Mouse (Mus musculus): ENCODE data around the gene Enpp1. TPM values are rescaled to one million over a fixed set of nuclear protein-coding genes. Genes with fewer than 3 reads are reported as not detected.

Gene Enpp1
- polyA plus RNA-seq, 1 experiment from 2014 or later, result 4.1 TPM

- peaks cover 6% of the 10 kb centered on the region; the same call in 1 of the 2 replicates for H3K4me1 ChIP-seq
- no peak overlapping the region for H3K4me2 ChIP-seq
- no peak overlapping the region for H3K9ac ChIP-seq
- no peaks in the 10 kb centered on the region for H3K36me3 ChIP-seq
- H3K27me3 ChIP-seq (replicated peaks), result peaks cover 14% of the 10 kb centered on the region
- 63% methylated on average over 6 of the region's 6 CpGs for WGBS
- no peak overlapping the region for H3K4me3 ChIP-seq
- no peak overlapping the region for H3K27ac ChIP-seq (replicated peaks)
- no peaks in the 10 kb centered on the region for H3K9me3 ChIP-seq
- ATAC-seq (ENCODE audit: extremely low read depth, insufficient number of reproducible peaks, low FRiP score, low TSS enrichment), result no peak
Observed at GRCm38 (mm10) chr10:24707745-24708144, 4.2 kb downstream of the Enpp1 start.

DNA sequence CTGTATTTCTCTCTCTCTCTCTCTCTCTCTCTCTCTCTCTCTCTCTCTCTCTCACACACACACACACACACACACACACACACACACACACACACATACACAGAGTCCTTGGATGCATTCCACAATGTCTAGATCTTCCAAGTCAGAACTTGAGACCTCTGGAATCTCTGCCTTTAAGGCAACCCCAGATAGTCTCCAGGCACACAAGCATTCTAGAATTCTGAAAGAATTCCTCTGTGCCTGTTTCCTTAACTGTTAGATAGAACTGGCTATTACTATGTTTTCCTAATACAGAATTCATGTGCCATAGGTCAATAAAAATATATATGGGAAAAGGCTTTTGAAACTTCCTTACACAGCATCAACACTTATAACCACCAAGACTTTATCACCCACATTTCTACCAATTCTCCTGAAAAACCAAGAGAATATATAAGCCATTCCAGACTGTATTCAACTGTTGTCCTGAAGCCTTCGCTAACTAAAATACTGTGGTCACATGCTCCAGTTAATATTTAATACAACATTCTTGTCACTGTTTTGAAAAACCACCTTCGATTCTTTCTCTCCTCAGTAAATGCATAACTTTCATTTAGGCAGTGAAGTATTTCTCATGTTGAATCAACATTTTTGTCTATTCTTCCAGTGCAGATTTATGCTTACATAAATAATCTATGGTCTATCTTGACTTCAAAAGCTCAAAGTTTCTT lies 5.4 kb downstream of the Enpp1 start:
- H3K27ac ChIP-seq (replicated peaks), result no peak overlapping the region
- H3K4me1 ChIP-seq, result peaks cover 6% of the 10 kb centered on the region; the same call in 1 of the 2 replicates
- H3K9me3 ChIP-seq, result no peaks in the 10 kb centered on the region
- 89% methylated on average over 2 of the region's 2 CpGs for WGBS
- H3K4me3 ChIP-seq, result no peak overlapping the region
- peaks cover 14% of the 10 kb centered on the region for H3K27me3 ChIP-seq (replicated peaks)
- no peaks in the 10 kb centered on the region for H3K36me3 ChIP-seq
- H3K4me2 ChIP-seq, result no peak overlapping the region
- ATAC-seq (ENCODE audit: extremely low read depth, insufficient number of reproducible peaks, low FRiP score, low TSS enrichment), result no peak
- no peak overlapping the region for H3K9ac ChIP-seq

- no peak for ATAC-seq (ENCODE audit: extremely low read depth, insufficient number of reproducible peaks, low FRiP score, low TSS enrichment)
- no peaks in the 10 kb centered on the region for H3K36me3 ChIP-seq
- WGBS, result 75% methylated on average over 2 of the region's 2 CpGs
- no peaks in the 10 kb centered on the region for H3K27me3 ChIP-seq (replicated peaks)
- peaks cover 8% of the 10 kb centered on the region for H3K4me1 ChIP-seq
- no peaks in the 10 kb centered on the region for H3K9me3 ChIP-seq
- H3K4me2 ChIP-seq, result no peak overlapping the region
- H3K27ac ChIP-seq (replicated peaks), result no peak overlapping the region
- H3K4me3 ChIP-seq, result no peak overlapping the region
- no peak overlapping the region for H3K9ac ChIP-seq
Observed at GRCm38 (mm10) chr10:24702698-24703097, 9.3 kb downstream of the Enpp1 start.

GRCm38 (mm10) chr10:24698131-24698775 lies 13.7 kb downstream of the Enpp1 start:
- H3K9ac ChIP-seq, result no peak overlapping the region
- no peak overlapping the region for H3K4me3 ChIP-seq
- peaks cover 8% of the 10 kb centered on the region for H3K4me1 ChIP-seq
- WGBS, result 63% methylated on average over 6 of the region's 6 CpGs
- no peak overlapping the region for H3K4me2 ChIP-seq
- ATAC-seq (ENCODE audit: extremely low read depth, insufficient number of reproducible peaks, low FRiP score, low TSS enrichment), result no peak
- H3K36me3 ChIP-seq, result no peaks in the 10 kb centered on the region
- 0 out of 2 replicates have a peak overlapping the region, but pooled peaks have one; percentile 39 for H3K27ac ChIP-seq (replicated peaks)
- no peaks in the 10 kb centered on the region for H3K9me3 ChIP-seq
- H3K27me3 ChIP-seq (replicated peaks), result no peaks in the 10 kb centered on the region

GRCm38 (mm10) chr10:24696761-24697160 lies 15.2 kb downstream of the Enpp1 start:
- 76% methylated on average over 3 of the region's 3 CpGs for WGBS
- H3K4me2 ChIP-seq, result no peak overlapping the region

GRCm38 (mm10) chr10:24695786-24696185 lies 16.2 kb downstream of the Enpp1 start:
- Histone ChIP-seq H3K27me3 (replicated peaks) (no peaks in the 10 kb centered on the region), H3K4me1 (peaks cover 8% of the 10 kb centered on the region), H3K9ac (no peak overlapping the region), H3K4me2 (no peak overlapping the region), H3K9me3 (no peaks in the 10 kb centered on the region), H3K4me3 (no peak overlapping the region), H3K27ac (replicated peaks) (no peak overlapping the region), H3K36me3 (no peaks in the 10 kb centered on the region)
- no peak for ATAC-seq (ENCODE audit: extremely low read depth, insufficient number of reproducible peaks, low FRiP score, low TSS enrichment)
- WGBS, result 68% methylated on average over 5 of the region's 5 CpGs

More at GRCm38 (mm10) chr10:24696761-24697160, 15.2 kb downstream of the Enpp1 start:
- no peaks in the 10 kb centered on the region for H3K36me3 ChIP-seq
- H3K9ac ChIP-seq, result no peak overlapping the region
- H3K9me3 ChIP-seq, result no peaks in the 10 kb centered on the region
- no peak overlapping the region for H3K27ac ChIP-seq (replicated peaks)
- H3K4me3 ChIP-seq, result no peak overlapping the region
- peaks cover 8% of the 10 kb centered on the region for H3K4me1 ChIP-seq
- H3K27me3 ChIP-seq (replicated peaks), result no peaks in the 10 kb centered on the region
- ATAC-seq (ENCODE audit: extremely low read depth, insufficient number of reproducible peaks, low FRiP score, low TSS enrichment), result no peak

DNA sequence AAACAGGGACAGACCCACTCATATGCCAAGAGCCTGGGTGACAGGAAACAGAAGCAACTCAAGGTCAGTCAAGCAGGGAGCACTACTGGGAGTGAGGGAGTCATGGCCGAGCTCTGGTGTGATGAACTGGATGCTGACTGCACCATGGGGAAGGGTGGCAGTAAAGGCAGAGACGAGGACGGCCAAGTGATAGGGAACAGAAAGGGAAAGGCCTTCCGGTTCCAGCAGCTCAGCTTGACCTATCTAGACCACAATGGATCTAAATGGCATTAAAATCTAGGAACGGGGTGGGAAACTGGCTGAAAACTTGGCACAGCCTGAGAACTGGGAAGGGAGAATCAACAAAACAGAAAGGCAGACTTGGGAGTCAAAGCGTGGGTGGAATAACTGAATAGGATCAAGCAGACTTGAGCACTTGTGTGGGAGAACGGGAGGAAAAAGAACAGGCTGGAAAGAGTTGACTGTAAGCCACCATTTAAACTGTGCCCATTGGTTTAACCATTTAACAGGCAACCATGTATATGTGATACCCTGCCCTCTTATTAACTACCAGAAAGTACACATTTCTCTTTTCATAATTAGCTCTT lies 29.3 kb downstream of the Enpp1 start:
- no peak overlapping the region for H3K4me3 ChIP-seq
- no peaks in the 10 kb centered on the region; the same call in 1 of the 2 replicates for H3K36me3 ChIP-seq
- H3K9ac ChIP-seq, result no peak overlapping the region
- no peak for ATAC-seq (ENCODE audit: extremely low read depth, insufficient number of reproducible peaks, low FRiP score, low TSS enrichment)
- 75% methylated on average over 7 of the region's 7 CpGs for WGBS
- H3K27ac ChIP-seq (replicated peaks), result no peak overlapping the region
- no peaks in the 10 kb centered on the region for H3K27me3 ChIP-seq (replicated peaks)
- H3K4me2 ChIP-seq, result no peak overlapping the region
- 0 out of 2 replicates have a peak, but pooled peaks cover 4% of the 10 kb centered on the region for H3K9me3 ChIP-seq
- no peaks in the 10 kb centered on the region for H3K4me1 ChIP-seq

- Histone ChIP-seq H3K27me3 (replicated peaks) (no peaks in the 10 kb centered on the region), H3K36me3 (no peaks in the 10 kb centered on the region; the same call in 1 of the 2 replicates), H3K4me3 (no peak overlapping the region), H3K9me3 (no peaks in the 10 kb centered on the region), H3K27ac (replicated peaks) (no peak overlapping the region), H3K4me1 (no peaks in the 10 kb centered on the region; the same call in 1 of the 2 replicates), H3K9ac (no peak overlapping the region), H3K4me2 (no peak overlapping the region)
- no peak for ATAC-seq (ENCODE audit: extremely low read depth, insufficient number of reproducible peaks, low FRiP score, low TSS enrichment)
- 88% methylated on average over 18 of the region's 18 CpGs for WGBS
Observed at GRCm38 (mm10) chr10:24677681-24678080, 34.3 kb downstream of the Enpp1 start.

DNA sequence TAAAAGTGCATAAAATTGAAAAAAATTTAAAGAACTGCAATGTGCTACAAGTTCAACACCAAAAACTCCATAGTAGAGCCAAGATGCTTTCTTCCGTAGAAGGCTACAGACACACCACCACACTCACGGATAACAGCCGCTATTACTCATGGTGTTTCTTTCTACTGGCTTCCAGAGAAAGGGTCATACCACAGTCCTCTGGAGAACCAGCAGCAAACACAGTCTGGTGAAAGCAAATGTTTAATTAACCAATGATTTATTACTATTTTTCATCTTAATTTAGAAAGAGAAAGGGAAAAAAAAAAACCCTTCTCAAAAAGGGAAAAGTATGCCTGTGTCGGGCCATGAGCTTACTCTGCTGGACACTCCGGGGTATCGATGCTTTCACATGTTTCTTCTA lies 37.7 kb downstream of the Enpp1 start:
- WGBS, result 61% methylated on average over 6 of the region's 6 CpGs
- Histone ChIP-seq H3K27ac (replicated peaks) (no peak overlapping the region), H3K4me3 (no peak overlapping the region), H3K27me3 (replicated peaks) (no peaks in the 10 kb centered on the region), H3K9ac (no peak overlapping the region), H3K4me2 (no peak overlapping the region), H3K9me3 (no peaks in the 10 kb centered on the region), H3K36me3 (no peaks in the 10 kb centered on the region; the same call in 1 of the 2 replicates), H3K4me1 (peaks cover 8% of the 10 kb centered on the region)
- ATAC-seq (ENCODE audit: extremely low read depth, insufficient number of reproducible peaks, low FRiP score, low TSS enrichment), result no peak

GRCm38 (mm10) chr10:24672948-24673347 lies 39.0 kb downstream of the Enpp1 start:
- ATAC-seq (ENCODE audit: extremely low read depth, insufficient number of reproducible peaks, low FRiP score, low TSS enrichment), result no peak
- Histone ChIP-seq H3K4me1 (peaks cover 8% of the 10 kb centered on the region), H3K4me2 (no peak overlapping the region), H3K27me3 (replicated peaks) (no peaks in the 10 kb centered on the region), H3K4me3 (no peak overlapping the region), H3K9me3 (no peaks in the 10 kb centered on the region), H3K27ac (replicated peaks) (no peak overlapping the region), H3K9ac (no peak overlapping the region), H3K36me3 (peaks cover under 1% of the 10 kb centered on the region; the same call in 1 of the 2 replicates)
- 89% methylated on average over 2 of the region's 2 CpGs for WGBS

DNA sequence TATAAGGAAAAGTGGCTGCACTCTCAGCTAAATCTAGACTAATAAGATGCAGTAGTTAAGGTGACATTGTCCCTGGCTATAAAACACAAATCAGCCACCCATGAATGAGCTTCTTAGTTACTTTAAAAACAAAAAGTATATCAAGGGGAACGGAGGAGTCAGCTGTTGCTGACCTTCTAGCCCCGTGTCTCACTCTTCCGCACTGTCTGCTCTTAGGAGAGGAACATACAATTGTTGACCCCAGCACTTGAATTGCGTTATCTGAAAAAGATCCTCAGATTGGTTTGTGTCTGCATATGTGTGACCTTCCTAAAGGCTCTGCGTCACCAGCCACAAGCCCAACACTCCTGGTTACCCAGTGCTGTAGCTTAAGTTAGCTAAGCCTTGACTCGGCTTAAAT lies 41.4 kb downstream of the Enpp1 start:
- Histone ChIP-seq H3K9me3 (no peaks in the 10 kb centered on the region), H3K4me3 (no peak overlapping the region), H3K9ac (no peak overlapping the region), H3K4me1 (peaks cover 8% of the 10 kb centered on the region), H3K36me3 (peaks cover 5% of the 10 kb centered on the region; the same call in 1 of the 2 replicates), H3K4me2 (no peak overlapping the region), H3K27me3 (replicated peaks) (no peaks in the 10 kb centered on the region), H3K27ac (replicated peaks) (no peak overlapping the region)
- ATAC-seq (ENCODE audit: extremely low read depth, insufficient number of reproducible peaks, low FRiP score, low TSS enrichment), result no peak
- 71% methylated on average over 6 of the region's 6 CpGs for WGBS
